ENCODE assay signal across 9 mouse cellular contexts in genomic region chr13:23593051-23593770, GRCm38 (mm10). TPM values are rescaled to one million over a fixed set of nuclear protein-coding genes. Genes with fewer than 3 reads are reported as not detected.
A peak's percentile ranks its signal among the peaks of the same experiment; 100 is the strongest.
DNase-seq lines count a peak whose midpoint lies in the region; ATAC-seq and TF ChIP-seq lines count a peak whose summit lies in the region.
"Had no signal": no experiment of that assay in that cellular context is flagged by ENCODE, and none has a peak within 500 bp of the region (broad histone marks: within the 10 kb centered on the region; RNA-seq: fewer than 3 reads in every experiment).

No protein-coding gene starts in this region.

- ATAC-seq in granulocyte monocyte progenitor cell, adult 5-6 weeks (replicated peaks; ENCODE audit: poor library complexity, severe bottlenecking), result peak; percentile 61
- no peak for ATAC-seq in limb, embryonic 14.5 days (ENCODE audit: low FRiP score, low read depth)
- peak; percentile 51 for ATAC-seq in stomach, postnatal 0 days (ENCODE audit: low FRiP score, low TSS enrichment)
- ATAC-seq: forebrain, embryonic 15.5 days had no signal

- H3K9me3 ChIP-seq in limb, embryonic 14.5 days (ENCODE audit: control insufficient read depth, low read length), result no peaks in the 10 kb centered on the region
- H3K9me3 ChIP-seq in stomach, postnatal 0 days (ENCODE audit: control insufficient read depth, low read length), result no peaks in the 10 kb centered on the region
- H3K9me3 ChIP-seq: forebrain, embryonic 15.5 days had no signal

- H3K4me3 ChIP-seq in thymus, adult 2 months (ENCODE audit: control insufficient read depth, insufficient read depth, low read length), result no peak overlapping the region
- H3K4me3 ChIP-seq in limb, embryonic 14.5 days (replicated peaks; ENCODE audit: low read length), result no peak overlapping the region
- H3K4me3 ChIP-seq in stomach, postnatal 0 days (ENCODE audit: low read depth, low read length), result no peak overlapping the region
- H3K4me3 ChIP-seq: forebrain, embryonic 15.5 days had no signal

- H3K36me3 ChIP-seq in thymus, adult 2 months (ENCODE audit: control insufficient read depth, insufficient read depth, low read length), result no peaks in the 10 kb centered on the region
- H3K36me3 ChIP-seq in limb, embryonic 14.5 days (ENCODE audit: control insufficient read depth, insufficient read depth, low read length), result no peaks in the 10 kb centered on the region
- no peaks in the 10 kb centered on the region for H3K36me3 ChIP-seq in stomach, postnatal 0 days (ENCODE audit: control insufficient read depth, insufficient read depth, low read length)
- H3K36me3 ChIP-seq: forebrain, embryonic 15.5 days had no signal

- DNase-seq in thymus, postnatal 0 days (ENCODE audit: low spot score), result peak; percentile 28
- DNase-seq in thymus, adult 2 months, result no peak
- no peak for DNase-seq in limb, embryonic 14.5 days (ENCODE audit: low spot score)
- DNase-seq in stomach, postnatal 0 days (ENCODE audit: low spot score), result peak; percentile 29
- DNase-seq in adrenal gland, postnatal 36 days, result no peak
- DNase-seq in testis, postnatal 14 days (ENCODE audit: low spot score), result no peak
- DNase-seq: thymus, postnatal 4 days had no signal

- H3K4me1 ChIP-seq in thymus, adult 2 months (replicated peaks; ENCODE audit: control insufficient read depth, insufficient read depth, low read length), result peaks cover 2% of the 10 kb centered on the region
- H3K4me1 ChIP-seq in limb, embryonic 14.5 days (ENCODE audit: control insufficient read depth, insufficient read depth, low read length), result peaks cover 8% of the 10 kb centered on the region; the same call in 1 of the 2 replicates
- no peaks in the 10 kb centered on the region for H3K4me1 ChIP-seq in stomach, postnatal 0 days (replicated peaks; ENCODE audit: control insufficient read depth, insufficient read depth)
- H3K4me1 ChIP-seq: forebrain, embryonic 15.5 days had no signal

- WGBS in thymus, adult 2 months, result 12% methylated on average over 5 of the region's 5 CpGs
- 61% methylated on average over 5 of the region's 5 CpGs for WGBS in limb, embryonic 14.5 days
- WGBS in stomach, postnatal 0 days, result 52% methylated on average over 5 of the region's 5 CpGs

- TF ChIP-seq EP300 in stomach, postnatal 0 days (optimal IDR thresholded peaks at IDR 0.05), result no peak

- no peak overlapping the region for H3K27ac ChIP-seq in thymus, adult 2 months (ENCODE audit: control insufficient read depth, insufficient read depth, low read length)
- peak overlapping the region; percentile 50 for H3K27ac ChIP-seq in limb, embryonic 14.5 days (replicated peaks; ENCODE audit: low read depth, low read length)
- H3K27ac ChIP-seq in stomach, postnatal 0 days (replicated peaks), result peak overlapping the region; percentile 49
- H3K27ac ChIP-seq: forebrain, embryonic 15.5 days had no signal

- no peaks in the 10 kb centered on the region for H3K27me3 ChIP-seq in thymus, adult 2 months (ENCODE audit: control insufficient read depth, insufficient read depth, low read length)
- no peaks in the 10 kb centered on the region for H3K27me3 ChIP-seq in limb, embryonic 14.5 days (ENCODE audit: control insufficient read depth, insufficient read depth, low read length)
- H3K27me3 ChIP-seq in stomach, postnatal 0 days (ENCODE audit: control insufficient read depth, insufficient read depth, low read length), result no peaks in the 10 kb centered on the region
- H3K27me3 ChIP-seq: forebrain, embryonic 15.5 days had no signal

- no peak for TF ChIP-seq POLR2A in thymus, adult 2 months (IDR thresholded peaks at IDR 0.05; ENCODE audit: control insufficient read depth, extremely low read depth, insufficient read depth, low read length, poor library complexity)
- TF ChIP-seq POLR2A in limb, embryonic 14.5 days (IDR thresholded peaks at IDR 0.05; ENCODE audit: borderline replicate concordance, extremely low read depth, insufficient read depth, insufficient read length), result no peak

- no peak overlapping the region for H3K9ac ChIP-seq in limb, embryonic 14.5 days (ENCODE audit: low read depth, low read length, severe bottlenecking)
- no peak overlapping the region for H3K9ac ChIP-seq in stomach, postnatal 0 days (ENCODE audit: low read length)
- H3K9ac ChIP-seq: forebrain, embryonic 15.5 days had no signal

- H3K4me2 ChIP-seq in limb, embryonic 14.5 days (replicated peaks; ENCODE audit: low read depth, low read length, severe bottlenecking), result no peak overlapping the region
- no peak overlapping the region for H3K4me2 ChIP-seq in stomach, postnatal 0 days (replicated peaks; ENCODE audit: low read depth)
- H3K4me2 ChIP-seq: forebrain, embryonic 15.5 days had no signal

- no peak for TF ChIP-seq CTCF in thymus, adult 2 months (IDR thresholded peaks at IDR 0.05; ENCODE audit: borderline replicate concordance, control insufficient read depth, extremely low read depth, insufficient read depth, low read length, poor library complexity)
- TF ChIP-seq CTCF in stomach, postnatal 0 days (IDR thresholded peaks at IDR 0.05; ENCODE audit: low read depth), result no peak

RNA-seq across cellular contexts. Expression of gene Hist1h4d, which starts 11.8 kb away (rescaled TPM):
- polyA plus RNA-seq in thymus, postnatal 0 days (2015; fragmentation: Nextera tagmentation; extraction: Ambion mirVana), result 273 and 292 TPM in 2 replicates
- 115 and 120 TPM in 2 replicates for polyA plus RNA-seq in thymus, adult 2 months (2012; rRNA removed)
- 116 and 278 TPM in 2 replicates for total RNA-seq in granulocyte monocyte progenitor cell, adult 5-6 weeks (2014; fragmentation: Nextera tagmentation)
- total RNA-seq in granulocyte monocyte progenitor cell, adult 5-6 weeks (2017), result 929 and 1,118 TPM in 2 replicates
- polyA plus RNA-seq in limb, embryonic 14.5 days (2012; rRNA removed), result 9.4 and 9.8 TPM in 2 replicates
- polyA plus RNA-seq in limb, embryonic 14.5 days (2014; fragmentation: Nextera tagmentation; extraction: Ambion mirVana), result 95.5 and 101 TPM in 2 replicates
- 32.0 and 48.7 TPM in 2 replicates for polyA plus RNA-seq in stomach, postnatal 0 days (2015; fragmentation: Nextera tagmentation; extraction: Ambion mirVana)
- 100 to 1,000 TPM; 159 to 164 TPM for total RNA-seq in adrenal gland, postnatal 36 days (2021)

RNA-seq across cellular contexts. Expression of gene Hist1h3d, which starts 17.6 kb away (rescaled TPM):
- 9.4 and 13.3 TPM in 2 replicates for polyA plus RNA-seq in thymus, postnatal 0 days (2015; fragmentation: Nextera tagmentation; extraction: Ambion mirVana)
- 161 and 207 TPM in 2 replicates for polyA plus RNA-seq in thymus, adult 2 months (2012; rRNA removed)
- total RNA-seq in granulocyte monocyte progenitor cell, adult 5-6 weeks (2014; fragmentation: Nextera tagmentation), result 52.8 and 62.0 TPM in 2 replicates
- total RNA-seq in granulocyte monocyte progenitor cell, adult 5-6 weeks (2017), result 83.5 and 136 TPM in 2 replicates
- polyA plus RNA-seq in limb, embryonic 14.5 days (2012; rRNA removed), result 30.0 and 33.8 TPM in 2 replicates
- 6.8 and 10.4 TPM in 2 replicates for polyA plus RNA-seq in limb, embryonic 14.5 days (2014; fragmentation: Nextera tagmentation; extraction: Ambion mirVana)
- polyA plus RNA-seq in stomach, postnatal 0 days (2015; fragmentation: Nextera tagmentation; extraction: Ambion mirVana), result 1.7 and 4.2 TPM in 2 replicates
- 1 to 10 TPM; 7.4 TPM for total RNA-seq in adrenal gland, postnatal 36 days (2021)

RNA-seq across cellular contexts. Expression of gene Hist1h2ad, which starts 19.0 kb away (rescaled TPM):
- 7.2 and 11.3 TPM in 2 replicates for polyA plus RNA-seq in thymus, postnatal 0 days (2015; fragmentation: Nextera tagmentation; extraction: Ambion mirVana)
- 76.8 and 109 TPM in 2 replicates for polyA plus RNA-seq in thymus, adult 2 months (2012; rRNA removed)
- total RNA-seq in granulocyte monocyte progenitor cell, adult 5-6 weeks (2014; fragmentation: Nextera tagmentation), result not detected in 2 replicates
- total RNA-seq in granulocyte monocyte progenitor cell, adult 5-6 weeks (2017), result 685 and 1,721 TPM in 2 replicates
- polyA plus RNA-seq in limb, embryonic 14.5 days (2012; rRNA removed), result 6.1 and 13.9 TPM in 2 replicates
- 1.2 and 5.3 TPM in 2 replicates for polyA plus RNA-seq in limb, embryonic 14.5 days (2014; fragmentation: Nextera tagmentation; extraction: Ambion mirVana)
- 0.67 and 0.79 TPM in 2 replicates for polyA plus RNA-seq in stomach, postnatal 0 days (2015; fragmentation: Nextera tagmentation; extraction: Ambion mirVana)
- 10 to 100 TPM in 1 of 2 experiments, 1 to 10 TPM in 1; 8.1 to 13.6 TPM for total RNA-seq in adrenal gland, postnatal 36 days (2021)

RNA-seq across cellular contexts. Expression of gene Hist1h2bf, which starts 19.2 kb away (rescaled TPM):
- polyA plus RNA-seq in thymus, postnatal 0 days (2015; fragmentation: Nextera tagmentation; extraction: Ambion mirVana), result 22.7 and 39.0 TPM in 2 replicates
- polyA plus RNA-seq in thymus, adult 2 months (2012; rRNA removed), result 277 and 362 TPM in 2 replicates
- total RNA-seq in granulocyte monocyte progenitor cell, adult 5-6 weeks (2014; fragmentation: Nextera tagmentation), result 148 and 188 TPM in 2 replicates
- 453 and 461 TPM in 2 replicates for total RNA-seq in granulocyte monocyte progenitor cell, adult 5-6 weeks (2017)
- polyA plus RNA-seq in limb, embryonic 14.5 days (2012; rRNA removed), result 17.8 and 25.9 TPM in 2 replicates
- 5.3 and 8.5 TPM in 2 replicates for polyA plus RNA-seq in limb, embryonic 14.5 days (2014; fragmentation: Nextera tagmentation; extraction: Ambion mirVana)
- 1.1 and 3.2 TPM in 2 replicates for polyA plus RNA-seq in stomach, postnatal 0 days (2015; fragmentation: Nextera tagmentation; extraction: Ambion mirVana)
- 10 to 100 TPM; 34.6 to 44.5 TPM for total RNA-seq in adrenal gland, postnatal 36 days (2021)

RNA-seq across cellular contexts. Expression of gene Hist1h2bg, which starts 22.0 kb away (rescaled TPM):
- polyA plus RNA-seq in thymus, postnatal 0 days (2015; fragmentation: Nextera tagmentation; extraction: Ambion mirVana), result 32.3 and 46.0 TPM in 2 replicates
- polyA plus RNA-seq in thymus, adult 2 months (2012; rRNA removed), result 523 and 578 TPM in 2 replicates
- total RNA-seq in granulocyte monocyte progenitor cell, adult 5-6 weeks (2014; fragmentation: Nextera tagmentation), result 160 and 268 TPM in 2 replicates
- total RNA-seq in granulocyte monocyte progenitor cell, adult 5-6 weeks (2017), result 1,365 and 1,429 TPM in 2 replicates
- 38.9 and 60.8 TPM in 2 replicates for polyA plus RNA-seq in limb, embryonic 14.5 days (2012; rRNA removed)
- 6.9 and 10.0 TPM in 2 replicates for polyA plus RNA-seq in limb, embryonic 14.5 days (2014; fragmentation: Nextera tagmentation; extraction: Ambion mirVana)
- polyA plus RNA-seq in stomach, postnatal 0 days (2015; fragmentation: Nextera tagmentation; extraction: Ambion mirVana), result 4.9 and 10.5 TPM in 2 replicates
- 100 to 1,000 TPM; 105 to 116 TPM for total RNA-seq in adrenal gland, postnatal 36 days (2021)

Comparison
In these comparisons a context has a peak if more than half of its experiments do, and no peak if none do; other contexts are left out.
1. DNase-seq: peak in thymus, postnatal 0 days (single experiment) and stomach, postnatal 0 days (single experiment); none in thymus, adult 2 months (single experiment), limb, embryonic 14.5 days (single experiment), adrenal gland, postnatal 36 days (0 of 2) and testis, postnatal 14 days (single experiment).